Mouse (Mus musculus): ENCODE measurements around the gene Cdk2. TPM values are rescaled to one million over a fixed set of nuclear protein-coding genes. Genes with fewer than 3 reads are reported as not detected.

Gene Cdk2
- total RNA-seq, 2 experiments from 2014 or later = 1.4 to 2.6 TPM

DNA sequence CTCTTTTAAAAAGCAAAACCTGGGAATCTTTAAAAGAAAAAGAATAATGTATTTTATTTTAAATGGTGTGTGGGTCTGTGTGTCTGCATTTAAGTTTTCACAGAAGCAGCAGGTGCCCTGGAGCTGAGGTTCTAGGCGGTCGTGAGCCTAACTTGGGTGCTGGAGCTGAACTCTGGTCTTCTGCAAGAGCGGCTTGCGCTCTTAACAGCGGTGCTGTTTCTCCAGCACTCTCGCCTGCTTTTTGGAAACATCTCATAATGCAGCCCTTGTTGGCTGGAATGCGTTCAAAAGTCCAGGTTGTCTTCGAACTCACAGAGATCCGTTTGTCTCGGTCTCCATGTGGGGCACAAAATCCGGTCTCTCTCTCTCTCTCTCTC lies 474 bp upstream of the Cdk2 start:
- no peak for DNase-seq (ENCODE audit: low spot score in 2 of 2)

- DNase-seq (ENCODE audit: low spot score in 2 of 2) = no peak
Observed at GRCm38 (mm10) chr10:128703895-128704294, 936 bp downstream of the Cdk2 start, which contains the start of gene Pmel. Gene Pmel, plus strand, starts transcription at chr10:128704195.

- no peak for DNase-seq (ENCODE audit: low spot score in 2 of 2)
Observed at GRCm38 (mm10) chr10:128702328-128703007, 2.4 kb downstream of the Cdk2 start.

- DNase-seq (ENCODE audit: low spot score in 2 of 2) = no peak
Observed at GRCm38 (mm10) chr10:128700712-128701111, 4.1 kb downstream of the Cdk2 start.

GRCm38 (mm10) chr10:128699611-128700010 lies 5.2 kb downstream of the Cdk2 start:
- DNase-seq (ENCODE audit: low spot score in 2 of 2) = no peak

DNA sequence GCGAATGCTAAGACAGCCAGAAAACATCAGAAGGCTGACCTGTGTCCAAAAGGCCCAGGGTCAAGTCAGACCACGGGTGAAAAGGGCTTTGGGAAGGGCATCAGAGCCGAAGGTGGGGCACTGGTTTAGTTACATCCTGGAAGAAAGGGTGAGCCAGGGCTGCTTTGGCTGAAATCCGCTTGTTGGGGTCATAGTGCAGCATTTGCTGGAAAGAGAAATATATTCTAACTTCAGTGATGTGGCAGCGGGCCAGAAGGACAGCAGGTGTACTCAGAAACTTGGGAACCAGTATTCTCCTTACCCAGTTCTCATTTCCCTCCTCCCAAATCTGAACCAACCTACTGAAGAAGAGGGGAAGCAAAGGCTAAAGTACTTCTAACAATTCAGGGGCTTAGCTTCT lies 5.8 kb downstream of the Cdk2 start:
- no peak for DNase-seq (ENCODE audit: low spot score in 2 of 2)

GRCm38 (mm10) chr10:128697072-128697725 lies 7.6 kb downstream of the Cdk2 start:
- DNase-seq (ENCODE audit: low spot score in 2 of 2) = no peak

- peak; percentile 96 to 98 for DNase-seq (ENCODE audit: low spot score in 2 of 2)
Observed at GRCm38 (mm10) chr10:128695992-128696807, 8.6 kb downstream of the Cdk2 start, which contains the start of gene Rab5b. Gene Rab5b, minus strand, starts transcription at chr10:128696264.

DNA sequence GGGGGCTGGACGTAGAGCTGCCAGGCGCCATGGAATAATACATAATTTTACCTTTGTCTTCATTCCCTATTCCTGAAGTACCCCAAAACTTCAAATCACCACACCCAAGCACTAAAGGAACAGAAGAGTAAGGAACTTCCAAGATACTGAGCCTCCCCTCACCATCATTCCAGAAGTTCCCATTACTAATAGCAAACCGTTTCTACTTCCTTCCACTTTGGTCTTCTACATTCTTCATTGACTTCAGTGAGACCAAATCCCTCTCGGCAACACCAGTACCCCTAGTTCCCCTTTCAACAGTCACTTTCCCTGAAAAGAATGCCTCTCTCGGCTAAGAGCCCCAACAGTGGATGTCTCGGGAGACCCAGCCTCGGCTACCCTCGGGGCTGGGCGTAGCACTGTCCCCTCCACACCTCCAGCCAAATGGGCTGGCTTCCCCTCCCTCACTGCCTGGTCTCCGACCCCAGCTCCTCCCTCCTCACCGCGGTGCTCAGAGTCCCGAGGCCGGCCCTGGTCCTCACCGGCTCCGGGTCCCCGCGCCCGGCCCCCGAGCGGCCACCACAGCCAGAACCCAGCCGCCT lies 9.3 kb downstream of the Cdk2 start:
- no peak for DNase-seq (ENCODE audit: low spot score in 2 of 2)

- no peak for DNase-seq (ENCODE audit: low spot score in 2 of 2)
Observed at GRCm38 (mm10) chr10:128674469-128675008, 30.3 kb downstream of the Cdk2 start.

- peak; percentile 73 to 79 for DNase-seq (ENCODE audit: low spot score in 2 of 2)
Observed at GRCm38 (mm10) chr10:128673763-128674468, 30.9 kb downstream of the Cdk2 start, which contains the start of gene Suox. Gene Suox, minus strand, starts transcription at chr10:128674073.

- no peak for DNase-seq (ENCODE audit: low spot score in 2 of 2)
Observed at GRCm38 (mm10) chr10:128671148-128671547, 33.7 kb downstream of the Cdk2 start.

GRCm38 (mm10) chr10:128668790-128669672 lies 35.8 kb downstream of the Cdk2 start:
- peak; percentile 71 to 76 for DNase-seq (ENCODE audit: low spot score in 2 of 2)

- no peak for DNase-seq (ENCODE audit: low spot score in 2 of 2)
Observed at GRCm38 (mm10) chr10:128665806-128666205, 39.0 kb downstream of the Cdk2 start.

GRCm38 (mm10) chr10:128665307-128665706 lies 39.5 kb downstream of the Cdk2 start:
- DNase-seq (ENCODE audit: low spot score in 2 of 2) = no peak

- DNase-seq (ENCODE audit: low spot score in 2 of 2) = no peak
Observed at GRCm38 (mm10) chr10:128664808-128665207, 40.0 kb downstream of the Cdk2 start.

DNA sequence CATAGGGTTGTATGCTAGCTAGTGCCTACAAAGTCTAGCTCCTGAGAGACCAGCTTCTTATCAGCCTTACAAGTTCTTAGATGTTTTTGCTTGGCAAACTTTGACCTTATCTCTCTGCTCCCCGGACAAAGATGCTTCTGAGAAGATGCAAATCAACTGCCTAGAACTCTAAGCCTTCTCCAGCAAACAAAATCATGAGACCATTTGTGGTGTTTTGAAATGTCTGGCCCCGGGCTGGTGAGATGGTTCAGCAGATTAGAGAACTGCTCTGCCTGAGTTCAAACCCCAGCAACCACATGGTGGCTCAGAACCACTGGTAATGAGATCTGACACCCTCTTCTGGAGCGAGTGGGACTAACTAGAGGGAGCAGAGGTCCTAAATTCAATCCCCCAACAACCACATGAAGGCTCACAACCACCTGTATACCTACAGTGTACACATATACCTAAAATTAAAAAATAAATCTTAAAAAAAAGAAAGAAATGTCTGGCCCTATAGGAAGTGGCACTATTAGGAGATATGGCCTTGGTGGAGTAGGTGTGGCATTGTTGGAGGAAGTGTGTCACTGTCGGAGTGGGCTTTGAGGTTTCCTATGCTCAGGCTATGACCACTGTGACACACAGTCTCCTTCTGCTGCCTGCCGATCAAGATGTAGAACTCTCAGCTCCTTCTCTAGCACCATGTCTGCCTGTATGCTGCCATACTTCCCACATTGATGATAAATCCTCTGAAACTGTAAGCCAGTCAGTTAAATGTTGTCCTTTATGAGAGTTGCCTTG lies 41.2 kb downstream of the Cdk2 start:
- no peak for DNase-seq (ENCODE audit: low spot score in 2 of 2)

GRCm38 (mm10) chr10:128662465-128662864 lies 42.4 kb downstream of the Cdk2 start:
- DNase-seq (ENCODE audit: low spot score in 2 of 2) = no peak

- no peak for DNase-seq (ENCODE audit: low spot score in 2 of 2)
Observed at GRCm38 (mm10) chr10:128659490-128659889, 45.3 kb downstream of the Cdk2 start.
